Mouse (Mus musculus) CH12.LX (cell line): ENCODE data around the gene Slc6a18.

Experiments
- BHLHE40 ChIP-seq: IDR thresholded peaks from 2 replicates; pipeline ENCODE4 v1.6.1; 2011; ENCODE audit warnings: mild to moderate bottlenecking, low read depth, low read length, improper control_type of control experiment
- CHD2 ChIP-seq: IDR thresholded peaks from 2 replicates; pipeline ENCODE4 v1.6.1; 2011; ENCODE audit warnings: low read length, improper control_type of control experiment
- CTCF ChIP-seq, 2 experiments: IDR thresholded peaks in 1 of 2; conservative IDR thresholded peaks in 1 of 2; 2 replicates each; pipeline ENCODE4 v1.5.1; 2011 to 2012; ENCODE audit warnings: low read depth in 2 of 2, low read length in 2 of 2, improper control_type of control experiment in 1 of 2, inconsistent platforms in 1 of 2, mild to moderate bottlenecking in 1 of 2, moderate library complexity in 1 of 2
- E2F4 ChIP-seq: IDR thresholded peaks from 2 replicates; pipeline ENCODE4 v1.6.1; 2011; ENCODE audit warnings: low read depth, low read length, improper control_type of control experiment; ENCODE audit not compliant: insufficient replicate concordance
- EP300 ChIP-seq: IDR thresholded peaks from 2 replicates; pipeline ENCODE4 v1.6.1; 2011; ENCODE audit warnings: low read length, improper control_type of control experiment
- GABPA ChIP-seq: IDR thresholded peaks from 2 replicates; pipeline ENCODE4 v1.6.1; 2012; ENCODE audit warnings: low read depth, low read length, improper control_type of control experiment, inconsistent platforms; ENCODE audit not compliant: insufficient replicate concordance
- IRF4 ChIP-seq: IDR thresholded peaks from 2 replicates; pipeline ENCODE4 v1.6.1; 2014; ENCODE audit warnings: low read depth, mild to moderate bottlenecking, inconsistent platforms, low read length, improper control_type of control experiment
- MAZ ChIP-seq: IDR thresholded peaks from 2 replicates; pipeline ENCODE4 v1.6.1; 2012; ENCODE audit warnings: low read depth, mild to moderate bottlenecking, inconsistent platforms, low read length, improper control_type of control experiment, moderate library complexity
- MEF2A ChIP-seq: IDR thresholded peaks from 2 replicates; pipeline ENCODE4 v1.6.1; 2014; ENCODE audit warnings: low read depth, mild to moderate bottlenecking, inconsistent platforms, low read length, improper control_type of control experiment, borderline replicate concordance
- POLR2A ChIP-seq: IDR thresholded peaks from 2 replicates; pipeline ENCODE4 v1.6.1; 2011; ENCODE audit warnings: low read depth, mild to moderate bottlenecking, improper control_type of control experiment, low read length
- RCOR1 ChIP-seq: conservative IDR thresholded peaks from 2 replicates; pipeline ENCODE4 v1.6.1; 2012; ENCODE audit warnings: low read depth, mild to moderate bottlenecking, inconsistent platforms, low read length, improper control_type of control experiment
- SIN3A ChIP-seq: IDR thresholded peaks from 2 replicates; pipeline ENCODE4 v1.6.1; 2012; ENCODE audit warnings: low read length, improper control_type of control experiment, inconsistent platforms
- ZC3H11A ChIP-seq: IDR thresholded peaks from 2 replicates; pipeline ENCODE4 v1.6.1; 2012; ENCODE audit warnings: low read depth, mild to moderate bottlenecking, inconsistent platforms, low read length, improper control_type of control experiment

DNA sequence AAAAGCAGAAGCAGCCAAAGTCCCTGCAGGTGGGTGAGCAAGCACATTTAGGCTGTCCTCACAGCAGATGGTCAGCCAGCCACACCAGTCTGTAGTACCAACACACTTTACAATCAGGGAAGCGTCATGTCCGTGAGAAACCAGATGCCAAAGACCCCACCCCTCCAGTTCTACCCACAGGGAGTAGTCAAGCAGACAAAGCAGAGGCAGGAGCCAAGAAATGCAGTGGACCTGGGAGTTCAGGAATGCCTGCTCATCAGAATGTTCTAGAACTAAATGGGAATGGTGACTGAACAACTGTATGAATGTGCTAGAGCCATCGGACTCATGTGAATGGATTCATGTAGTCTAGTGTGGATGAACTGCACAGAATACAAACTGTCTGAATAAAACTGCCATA, 9.8 kb upstream of the Slc6a18 start:
- no peak for TF ChIP-seq EP300
- no peak for TF ChIP-seq CTCF (conservative IDR thresholded peaks at IDR 0.05 in 1 of 2, IDR thresholded peaks at IDR 0.05 in 1 of 2; ENCODE audit: low read depth in 2 of 2, low read length in 2 of 2)
- no peak for TF ChIP-seq E2F4
- TF ChIP-seq MEF2A = no peak
- TF ChIP-seq ZC3H11A = no peak
- TF ChIP-seq MAZ = no peak
- TF ChIP-seq IRF4 = no peak
- TF ChIP-seq CHD2 = no peak
- no peak for TF ChIP-seq POLR2A
- no peak for TF ChIP-seq RCOR1
- no peak for TF ChIP-seq BHLHE40
- TF ChIP-seq SIN3A = no peak
- no peak for TF ChIP-seq GABPA
